Mouse (Mus musculus) midbrain, embryonic 14.5 days (tissue): ENCODE measurements at regions not wholly inside any gene's neighbourhood (a gene's known extent, or its start where the extent isn't known, plus 50 kb on each side); places are given as distances from the start of the nearest gene placed in this dataset.

Experiments used
- ATAC-seq: fragments of 200-750 bp; cut with Nextera tagmentation; 2 replicates; pipeline ENCODE4 v1.8.0; 2017; ENCODE audit warnings: moderate number of reproducible peaks, moderate library complexity; ENCODE audit not compliant: low FRiP score, low TSS enrichment
- DNase-seq: peaks from one replicate; pipeline ENCODE4 v3.0.0-alpha.2; 2015
- H3K27ac ChIP-seq: fragments of 300-500 bp; sonication (generic); replicated peaks from 2 replicates; pipeline ENCODE4 v1.5.1; 2014; ENCODE audit warnings: mild to moderate bottlenecking, low read depth, low read length, moderate library complexity
- H3K27me3 ChIP-seq: fragments of 300-500 bp; sonication (generic); 2 replicates; pipeline ENCODE4 v1.6.1; 2014; ENCODE audit warnings: low read length, control low read depth, mixed read lengths; ENCODE audit not compliant: control insufficient read depth, insufficient read depth
- H3K36me3 ChIP-seq: fragments of 300-500 bp; sonication (generic); 2 replicates; pipeline ENCODE4 v1.6.1; 2014; ENCODE audit warnings: low read length, control low read depth; ENCODE audit not compliant: control insufficient read depth, insufficient read depth
- H3K4me1 ChIP-seq: fragments of 300-500 bp; sonication (generic); 2 replicates; pipeline ENCODE4 v1.6.1; 2014; ENCODE audit warnings: mild to moderate bottlenecking, antibody characterized with exemption, low read length, control low read depth; ENCODE audit not compliant: control insufficient read depth, insufficient read depth
- H3K4me2 ChIP-seq: fragments of 300-500 bp; sonication (generic); 2 replicates; pipeline ENCODE4 v1.6.1; 2014; ENCODE audit warnings: mild to moderate bottlenecking, low read length, moderate library complexity
- H3K4me3 ChIP-seq: fragments of 300-500 bp; sonication (generic); replicated peaks from 2 replicates; pipeline ENCODE4 v1.5.1; 2014; ENCODE audit warnings: low read depth, low read length
- H3K9ac ChIP-seq: fragments of 300-500 bp; sonication (generic); replicated peaks from 2 replicates; pipeline ENCODE4 v1.6.1; 2014; ENCODE audit warnings: mild to moderate bottlenecking, low read length, moderate library complexity
- H3K9me3 ChIP-seq: fragments of 300-500 bp; sonication (generic); 2 replicates; pipeline ENCODE4 v1.6.1; 2016; ENCODE audit warnings: low read length, control low read depth, mixed read lengths; ENCODE audit not compliant: control insufficient read depth
- WGBS: fragments of 180-500 bp; shearing (Covaris S2); extraction: QIAGEN DNeasy Blood & Tissue Kit; methylation state at CpG from one replicate; pipeline ENCODE4 v1.1.7; 2014; 5-methylcytosine and 5-hydroxymethylcytosine counted together

GRCm38 (mm10) chr6:20741240-20741639 lies 474.1 kb upstream of the Kcnd2 start:
- 70% methylated on average over 1 of the region's 1 CpGs for WGBS

GRCm38 (mm10) chr6:20757240-20757639 lies 458.1 kb upstream of the Kcnd2 start:
- ATAC-seq, result no peak
- H3K27me3 ChIP-seq, result no peaks in the 10 kb centered on the region
- no peak overlapping the region for H3K4me2 ChIP-seq
- no peak for DNase-seq
- no peaks in the 10 kb centered on the region for H3K4me1 ChIP-seq
- no peaks in the 10 kb centered on the region for H3K9me3 ChIP-seq
- H3K27ac ChIP-seq, result no peak overlapping the region
- H3K4me3 ChIP-seq, result no peak overlapping the region
- no peaks in the 10 kb centered on the region for H3K36me3 ChIP-seq
- H3K9ac ChIP-seq, result no peak overlapping the region

More at GRCm38 (mm10) chr6:20741240-20741639, 474.1 kb upstream of the Kcnd2 start:
- ATAC-seq (no peak), DNase-seq (no peak)
- H3K4me3 ChIP-seq, result no peak overlapping the region
- H3K36me3 ChIP-seq, result no peaks in the 10 kb centered on the region
- no peak overlapping the region for H3K27ac ChIP-seq
- no peak overlapping the region for H3K4me2 ChIP-seq
- no peak overlapping the region for H3K9ac ChIP-seq
- no peaks in the 10 kb centered on the region for H3K27me3 ChIP-seq
- no peaks in the 10 kb centered on the region for H3K4me1 ChIP-seq
- H3K9me3 ChIP-seq, result peaks cover 7% of the 10 kb centered on the region; the same call in 1 of the 2 replicates

GRCm38 (mm10) chr6:20761300-20761699 lies 454.0 kb upstream of the Kcnd2 start:
- Histone ChIP-seq H3K4me1 (no peaks in the 10 kb centered on the region), H3K9ac (no peak overlapping the region), H3K9me3 (no peaks in the 10 kb centered on the region), H3K4me3 (no peak overlapping the region), H3K36me3 (no peaks in the 10 kb centered on the region), H3K27ac (no peak overlapping the region), H3K27me3 (no peaks in the 10 kb centered on the region), H3K4me2 (no peak overlapping the region)
- WGBS, result 78% methylated on average over 1 of the region's 1 CpGs
- no peak for DNase-seq
- ATAC-seq, result no peak

DNA sequence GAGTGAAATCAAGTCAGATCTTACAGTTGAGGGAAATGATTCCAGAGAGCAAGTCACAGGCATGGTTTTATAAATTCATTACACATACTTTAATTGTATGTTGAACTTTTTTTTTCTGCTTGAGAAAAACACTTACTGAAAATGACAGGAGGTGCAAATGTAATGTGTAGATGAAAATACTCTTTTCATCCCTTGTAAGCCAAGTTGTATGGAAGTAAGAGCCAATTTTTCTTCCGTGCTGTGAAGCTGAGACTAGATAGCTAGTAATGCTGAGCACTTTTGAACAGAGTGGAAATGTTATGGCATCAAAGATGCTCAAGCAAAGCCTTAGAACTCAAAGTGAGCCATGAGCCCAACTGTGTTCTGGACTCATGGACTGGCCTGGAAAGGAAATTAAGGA lies 439.4 kb upstream of the Kcnd2 start:
- no peak for ATAC-seq
- DNase-seq, result no peak
- Histone ChIP-seq H3K4me3 (no peak overlapping the region), H3K27ac (no peak overlapping the region), H3K27me3 (no peaks in the 10 kb centered on the region), H3K4me1 (no peaks in the 10 kb centered on the region), H3K36me3 (no peaks in the 10 kb centered on the region), H3K9me3 (no peaks in the 10 kb centered on the region), H3K4me2 (no peak overlapping the region), H3K9ac (no peak overlapping the region)
- WGBS, result 93% methylated on average over 1 of the region's 1 CpGs
